Mouse (Mus musculus) MEL (cell line): ENCODE results near the gene 1110059E24Rik. TPM values are rescaled to one million over a fixed set of nuclear protein-coding genes. Genes with fewer than 3 reads are reported as not detected.

Experiments used
- DNase-seq: peaks from one replicate; pipeline ENCODE4 v3.0.0; 2011; ENCODE audit warnings: low read depth, low spot score
- H3K27ac ChIP-seq: 2 replicates; pipeline ENCODE4 v1.5.1; 2012; ENCODE audit warnings: low read depth, mild to moderate bottlenecking, control low read depth, low read length, moderate library complexity; ENCODE audit not compliant: control insufficient read depth
- H3K27me3 ChIP-seq, 2 experiments: fragments of 150-350 bp in 1 of 2; sonication (generic) in 1 of 2; 2 replicates each; pipeline ENCODE4 v1.6.1; 2012; ENCODE audit warnings: low read length in 2 of 2, mild to moderate bottlenecking in 2 of 2, improper control_type of control experiment in 1 of 2, moderate library complexity in 1 of 2; ENCODE audit not compliant: insufficient read depth in 2 of 2, control insufficient read depth in 1 of 2
- H3K36me3 ChIP-seq, 2 experiments: 2 replicates each; pipeline ENCODE4 v1.6.1; 2012 to 2014; ENCODE audit warnings: low read length in 2 of 2, improper control_type of control experiment in 1 of 2, inconsistent platforms in 1 of 2, mild to moderate bottlenecking in 1 of 2; ENCODE audit not compliant: insufficient read depth in 2 of 2, control insufficient read depth in 1 of 2
- H3K4me1 ChIP-seq, 2 experiments: fragments of 150-350 bp in 1 of 2; sonication (generic) in 1 of 2; 2 replicates each; pipeline ENCODE4 v1.6.1; 2012; ENCODE audit warnings: low read length in 2 of 2, improper control_type of control experiment in 1 of 2, mild to moderate bottlenecking in 1 of 2; ENCODE audit not compliant: insufficient read depth in 2 of 2, control insufficient read depth in 1 of 2
- H3K4me3 ChIP-seq, 2 experiments: fragments of 150-350 bp in 1 of 2; sonication (generic) in 1 of 2; 2 replicates each; pipeline ENCODE4 v1.5.1; 2012; ENCODE audit warnings: low read depth in 2 of 2, low read length in 2 of 2, mild to moderate bottlenecking in 2 of 2, moderate library complexity in 2 of 2, control low read depth in 1 of 2, improper control_type of control experiment in 1 of 2; ENCODE audit not compliant: control insufficient read depth in 1 of 2, insufficient read depth in 1 of 2
- H3K79me2 ChIP-seq: 2 replicates; pipeline ENCODE4 v1.6.1; 2012; ENCODE audit warnings: mild to moderate bottlenecking, low read length, moderate library complexity; ENCODE audit not compliant: control insufficient read depth, poor library complexity, insufficient read depth
- H3K9ac ChIP-seq: 2 replicates; pipeline ENCODE4 v1.6.1; 2012; ENCODE audit warnings: low read depth, mild to moderate bottlenecking, control low read depth, low read length, moderate library complexity; ENCODE audit not compliant: control insufficient read depth, poor library complexity, severe bottlenecking
- H3K9me3 ChIP-seq: fragments of 150-350 bp; sonication (generic); replicated peaks from 2 replicates; pipeline ENCODE4 v1.6.1; 2012; ENCODE audit warnings: mild to moderate bottlenecking, low read length, improper control_type of control experiment, moderate library complexity; ENCODE audit not compliant: insufficient read depth
- CHD1 ChIP-seq: IDR thresholded peaks from 2 replicates; pipeline ENCODE4 v1.6.1; 2012; ENCODE audit warnings: low read depth, mild to moderate bottlenecking, inconsistent platforms, low read length, improper control_type of control experiment
- CTCF ChIP-seq, 3 experiments: IDR thresholded peaks in 2 of 3; conservative IDR thresholded peaks in 1 of 3; 2 replicates each; pipeline ENCODE4 v1.5.1; 2011 to 2012; ENCODE audit warnings: low read length in 3 of 3, low read depth in 2 of 3, mild to moderate bottlenecking in 2 of 3, improper control_type of control experiment in 1 of 3, inconsistent platforms in 1 of 3, mixed read lengths in 1 of 3, moderate library complexity in 1 of 3; ENCODE audit not compliant: control insufficient read depth in 1 of 3, insufficient read depth in 1 of 3, poor library complexity in 1 of 3, severe bottlenecking in 1 of 3
- E2F4 ChIP-seq: IDR thresholded peaks from 2 replicates; pipeline ENCODE4 v1.6.1; 2011; ENCODE audit warnings: low read depth, low read length, improper control_type of control experiment, borderline replicate concordance
- ELF1 ChIP-seq: IDR thresholded peaks from 2 replicates; pipeline ENCODE4 v1.6.1; 2014; ENCODE audit warnings: low read depth, mild to moderate bottlenecking, inconsistent platforms, low read length, improper control_type of control experiment, moderate library complexity
- EP300 ChIP-seq, 2 experiments: IDR thresholded peaks; 2 replicates each; pipeline ENCODE4 v1.6.1; 2011; ENCODE audit warnings: improper control_type of control experiment in 2 of 2, low read length in 2 of 2, low read depth in 1 of 2, mild to moderate bottlenecking in 1 of 2
- GABPA ChIP-seq: IDR thresholded peaks from 2 replicates; pipeline ENCODE4 v1.6.1; 2012; ENCODE audit warnings: low read depth, mild to moderate bottlenecking, inconsistent platforms, low read length, improper control_type of control experiment, moderate library complexity
- JUND ChIP-seq: IDR thresholded peaks from 2 replicates; pipeline ENCODE4 v1.6.1; 2011; ENCODE audit warnings: low read depth, mild to moderate bottlenecking, improper control_type of control experiment, low read length
- KAT2A ChIP-seq: conservative IDR thresholded peaks from 2 replicates; pipeline ENCODE4 v1.6.1; 2012; ENCODE audit warnings: low read depth, low read length, improper control_type of control experiment, inconsistent platforms
- MAX ChIP-seq: IDR thresholded peaks from 2 replicates; pipeline ENCODE4 v1.6.1; 2011; ENCODE audit warnings: low read length, improper control_type of control experiment
- MAZ ChIP-seq: IDR thresholded peaks from 2 replicates; pipeline ENCODE4 v1.6.1; 2012; ENCODE audit warnings: low read depth, mild to moderate bottlenecking, inconsistent platforms, low read length, improper control_type of control experiment
- MXI1 ChIP-seq: IDR thresholded peaks from 2 replicates; pipeline ENCODE4 v1.6.1; 2011; ENCODE audit warnings: mild to moderate bottlenecking, low read depth, low read length, improper control_type of control experiment
- MYC ChIP-seq: IDR thresholded peaks from 2 replicates; pipeline ENCODE4 v1.6.1; 2011; ENCODE audit warnings: low read depth, mild to moderate bottlenecking, low read length, improper control_type of control experiment, moderate library complexity
- NELFE ChIP-seq: IDR thresholded peaks from 2 replicates; pipeline ENCODE4 v1.6.1; 2011; ENCODE audit warnings: low read depth, low read length, improper control_type of control experiment
- NRF1 ChIP-seq: IDR thresholded peaks from 2 replicates; pipeline ENCODE4 v1.6.1; 2014; ENCODE audit warnings: low read depth, mild to moderate bottlenecking, inconsistent platforms, low read length, improper control_type of control experiment, moderate library complexity; ENCODE audit not compliant: poor library complexity, insufficient read depth, severe bottlenecking
- POLR2A ChIP-seq, 2 experiments: IDR thresholded peaks; 2 replicates each; pipeline ENCODE4 v1.6.1; 2011 to 2012; ENCODE audit warnings: low read length in 2 of 2, mild to moderate bottlenecking in 2 of 2, control low read depth in 1 of 2, improper control_type of control experiment in 1 of 2, low read depth in 1 of 2, moderate library complexity in 1 of 2; ENCODE audit not compliant: control insufficient read depth in 1 of 2, insufficient read depth in 1 of 2, poor library complexity in 1 of 2
- POLR2AphosphoS2 ChIP-seq: IDR thresholded peaks from 2 replicates; pipeline ENCODE4 v1.6.1; 2011; ENCODE audit warnings: low read length, improper control_type of control experiment
- RAD21 ChIP-seq: IDR thresholded peaks from 2 replicates; pipeline ENCODE4 v1.6.1; 2011; ENCODE audit warnings: mild to moderate bottlenecking, low read depth, low read length, improper control_type of control experiment
- RCOR1 ChIP-seq: IDR thresholded peaks from 2 replicates; pipeline ENCODE4 v1.6.1; 2012; ENCODE audit warnings: low read depth, mild to moderate bottlenecking, inconsistent platforms, low read length, improper control_type of control experiment
- SIN3A ChIP-seq: IDR thresholded peaks from 2 replicates; pipeline ENCODE4 v1.6.1; 2012; ENCODE audit warnings: low read length, improper control_type of control experiment, inconsistent platforms
- SMC3 ChIP-seq: IDR thresholded peaks from 2 replicates; pipeline ENCODE4 v1.6.1; 2011; ENCODE audit warnings: low read depth, low read length, improper control_type of control experiment
- TAL1 ChIP-seq: IDR thresholded peaks from 2 replicates; pipeline ENCODE4 v1.6.1; 2012; ENCODE audit warnings: mild to moderate bottlenecking, inconsistent platforms, low read length, moderate library complexity, mixed read lengths
- TBP ChIP-seq: IDR thresholded peaks from 2 replicates; pipeline ENCODE4 v1.8.0; 2011; ENCODE audit warnings: low read depth, low read length, improper control_type of control experiment
- TCF12 ChIP-seq: IDR thresholded peaks from 2 replicates; pipeline ENCODE4 v1.6.1; 2014; ENCODE audit warnings: low read depth, mild to moderate bottlenecking, inconsistent platforms, low read length, improper control_type of control experiment, moderate library complexity
- UBTF ChIP-seq: IDR thresholded peaks from 2 replicates; pipeline ENCODE4 v1.6.1; 2012; ENCODE audit warnings: low read depth, mild to moderate bottlenecking, inconsistent platforms, low read length, improper control_type of control experiment, moderate library complexity, borderline replicate concordance; ENCODE audit not compliant: insufficient read depth
- USF1 ChIP-seq: IDR thresholded peaks from 2 replicates; pipeline ENCODE4 v1.6.1; 2014; ENCODE audit warnings: low read depth, mild to moderate bottlenecking, inconsistent platforms, low read length, improper control_type of control experiment, moderate library complexity
- USF2 ChIP-seq, 2 experiments: IDR thresholded peaks; 2 replicates each; pipeline ENCODE4 v1.6.1; 2011 to 2012; ENCODE audit warnings: improper control_type of control experiment in 2 of 2, low read length in 2 of 2, borderline replicate concordance in 1 of 2, inconsistent platforms in 1 of 2, low read depth in 1 of 2, mild to moderate bottlenecking in 1 of 2; ENCODE audit not compliant: insufficient read depth in 1 of 2
- ZC3H11A ChIP-seq: IDR thresholded peaks from 2 replicates; pipeline ENCODE4 v1.6.1; 2012; ENCODE audit warnings: low read depth, mild to moderate bottlenecking, inconsistent platforms, low read length, improper control_type of control experiment
- ZMIZ1 ChIP-seq: IDR thresholded peaks from 2 replicates; pipeline ENCODE4 v1.6.1; 2012; ENCODE audit warnings: low read depth, mild to moderate bottlenecking, inconsistent platforms, low read length, improper control_type of control experiment, moderate library complexity
- ZNF384 ChIP-seq: IDR thresholded peaks from 2 replicates; pipeline ENCODE4 v1.6.1; 2012; ENCODE audit warnings: low read depth, mild to moderate bottlenecking, inconsistent platforms, low read length, improper control_type of control experiment
- polyA plus RNA-seq, 2 experiments: library from polyadenylated mRNA; stranded (reverse) in 1 of 2; unstranded in 1 of 2; fragments of >175 nt in 1 of 2; fragments of >200 nt in 1 of 2; gene quantifications; 2 replicates each; pipeline versions ENCODE4 v1.2.1 to v1.2.4; 2012; ENCODE audit warnings: low replicate concordance in 2 of 2, low read depth in 1 of 2; ENCODE audit not compliant: insufficient read length in 2 of 2, insufficient read depth in 1 of 2, missing spikeins in 1 of 2
- total RNA-seq: library from RNA; depleted of rRNA; stranded (reverse); fragments of 300-350 nt; gene quantifications from 2 replicates; pipeline ENCODE4 v1.2.3, GENCODE M21; 2012

1110059E24Rik gene
- total and polyA plus RNA-seq, 3 experiments, result 17.2 to 20.0 TPM; not detected in 1

GRCm38 (mm10) chr19:21564461-21564797 lies 88.3 kb downstream of the 1110059E24Rik start:
- Histone ChIP-seq H3K4me3 (no peak overlapping the region), H3K79me2 (no peaks in the 10 kb centered on the region), H3K4me1 (peaks cover 7 to 18% of the 10 kb centered on the region in 2 experiments; a peak in 3 of 4 replicates), H3K27ac (no peak overlapping the region), H3K27me3 (no peaks in the 10 kb centered on the region), H3K36me3 (peaks cover 0 to 15% of the 10 kb centered on the region in 2 experiments; a peak in 2 of 4 replicates), H3K9me3 (no peaks in the 10 kb centered on the region), H3K9ac (peak overlapping the region; percentile 34)
- TF ChIP-seq UBTF, result no peak
- no peak for TF ChIP-seq CTCF (IDR thresholded peaks at IDR 0.05 in 2 of 3, conservative IDR thresholded peaks at IDR 0.05 in 1 of 3; ENCODE audit: control insufficient read depth in 1 of 3, insufficient read depth in 1 of 3, low read depth in 2 of 3, low read length in 3 of 3, poor library complexity in 1 of 3, severe bottlenecking in 1 of 3)
- no peak for TF ChIP-seq TCF12
- TF ChIP-seq USF2 (IDR thresholded peaks at IDR 0.05; ENCODE audit: borderline replicate concordance in 1 of 2, insufficient read depth in 1 of 2, low read depth in 1 of 2, low read length in 2 of 2), result no peak
- TF ChIP-seq POLR2A (IDR thresholded peaks at IDR 0.05; ENCODE audit: control insufficient read depth in 1 of 2, insufficient read depth in 1 of 2, low read depth in 1 of 2, low read length in 2 of 2, poor library complexity in 1 of 2), result no peak
- TF ChIP-seq NELFE, result no peak
- no peak for TF ChIP-seq JUND
- no peak for TF ChIP-seq MAX
- no peak for TF ChIP-seq GABPA
- DNase-seq, result no peak

GRCm38 (mm10) chr19:21563789-21564460 lies 88.9 kb downstream of the 1110059E24Rik start:
- peaks cover 0 to 12% of the 10 kb centered on the region in 2 experiments; a peak in 2 of 4 replicates for H3K36me3 ChIP-seq
- H3K4me1 ChIP-seq, result peaks cover 7 to 15% of the 10 kb centered on the region in 2 experiments; a peak in 3 of 4 replicates
- no peak overlapping the region for H3K4me3 ChIP-seq
- H3K9me3 ChIP-seq, result no peaks in the 10 kb centered on the region
- H3K9ac ChIP-seq, result peak overlapping the region; percentile 34
- TF ChIP-seq ZC3H11A (peak; percentile 99), KAT2A (no peak), ZMIZ1 (no peak), TBP (no peak), ZNF384 (no peak), NRF1 (peak; percentile 64), POLR2AphosphoS2 (no peak), RCOR1 (no peak), USF1 (no peak), CTCF (IDR thresholded peaks at IDR 0.05 in 2 of 3, conservative IDR thresholded peaks at IDR 0.05 in 1 of 3; ENCODE audit: control insufficient read depth in 1 of 3, insufficient read depth in 1 of 3, low read depth in 2 of 3, low read length in 3 of 3, poor library complexity in 1 of 3, severe bottlenecking in 1 of 3) (peak; percentile 94 to 96 (median 95)), CHD1 (no peak), E2F4 (no peak), RAD21 (peak; percentile 98), ELF1 (no peak), MAZ (0 out of 2 replicates have a peak, but pooled peaks have one; percentile 13), EP300 (IDR thresholded peaks at IDR 0.05; ENCODE audit: low read depth in 1 of 2, low read length in 2 of 2) (no peak), MAX (peak; percentile 60; the same call in 1 of the 2 replicates), SMC3 (peak; percentile 99), UBTF (no peak), TAL1 (no peak), MXI1 (peak; percentile 50; the same call in 1 of the 2 replicates), POLR2A (IDR thresholded peaks at IDR 0.05; ENCODE audit: control insufficient read depth in 1 of 2, insufficient read depth in 1 of 2, low read depth in 1 of 2, low read length in 2 of 2, poor library complexity in 1 of 2) (no peak), SIN3A (peak; percentile 58; the same call in 1 of the 2 replicates), JUND (no peak), MYC (peak; percentile 80), NELFE (no peak)
- TF ChIP-seq, all 39 proteins: peak for 10
- peak; percentile 89 for DNase-seq
- Histone ChIP-seq H3K79me2 (no peaks in the 10 kb centered on the region), H3K27me3 (no peaks in the 10 kb centered on the region), H3K27ac (no peak overlapping the region)
